19 mouse cellular contexts compared by ENCODE assay signal in genomic region chr3:56261800-56262561, GRCm38 (mm10).
"Had no signal": no experiment of that assay in that cellular context is flagged by ENCODE, and none has a peak within 500 bp of the region (broad histone marks: within the 10 kb centered on the region; RNA-seq: fewer than 3 reads in every experiment).

No protein-coding gene starts in this region.

- H3K4me2 ChIP-seq: limb, embryonic 13.5 days; liver, embryonic 13.5 days; midbrain, embryonic 12.5 days had no signal

- DNase-seq: kidney, adult 9 months; kidney, postnatal 14 days; layer of hippocampus, adult 9-11 months; liver; liver, embryonic 13.5 days; lung, adult 2 months; lung, postnatal 14 days; lung, postnatal 4 days; right cerebral cortex, adult 18-20 months; right cerebral cortex, postnatal 14 days; right cerebral cortex, postnatal 4 days; thymus, adult 2 months; thymus, postnatal 25 days had no signal

- ATAC-seq: midbrain, embryonic 16.5 days had no signal

- H3K27ac ChIP-seq: layer of hippocampus, adult 2 months; limb, embryonic 10.5 days; limb, embryonic 13.5 days; liver, embryonic 13.5 days; midbrain, embryonic 12.5 days; stomach, postnatal 0 days had no signal

- H3K36me3 ChIP-seq: limb, embryonic 10.5 days; limb, embryonic 13.5 days; liver, embryonic 13.5 days; midbrain, embryonic 12.5 days had no signal

- H3K9ac ChIP-seq: limb, embryonic 13.5 days; liver, embryonic 13.5 days; midbrain, embryonic 12.5 days had no signal

- H3K9me3 ChIP-seq: limb, embryonic 10.5 days; liver, embryonic 13.5 days; midbrain, embryonic 12.5 days had no signal

- H3K4me1 ChIP-seq: limb, embryonic 10.5 days; limb, embryonic 13.5 days; liver, embryonic 13.5 days; midbrain, embryonic 12.5 days had no signal

- H3K27me3 ChIP-seq: limb, embryonic 13.5 days; liver, embryonic 13.5 days; midbrain, embryonic 12.5 days had no signal

- H3K4me3 ChIP-seq: layer of hippocampus, adult 2 months; limb, embryonic 10.5 days; limb, embryonic 13.5 days; liver, embryonic 13.5 days; midbrain, embryonic 12.5 days had no signal
